Mouse (Mus musculus): ENCODE results near the gene Atp13a5.

- TF ChIP-seq POLR2A (IDR thresholded peaks at IDR 0.05; ENCODE audit: borderline replicate concordance, low read depth, low read length), result no peak
- TF ChIP-seq CTCF (IDR thresholded peaks at IDR 0.05; ENCODE audit: low read depth, low read length), result no peak
These were observed 180.1 kb downstream of the Atp13a5 start for GRCm38 (mm10) chr16:29198461-29198860.

All from bone marrow macrophage, adult 2 months (primary cell).